Mouse (Mus musculus): Measurements from ENCODE around the gene Rps25. TPM values are rescaled to one million over a fixed set of nuclear protein-coding genes. Genes with fewer than 3 reads are reported as not detected.

The Rps25 gene
- polyA plus RNA-seq, 1 experiment from 2014 or later = 952 TPM

DNA sequence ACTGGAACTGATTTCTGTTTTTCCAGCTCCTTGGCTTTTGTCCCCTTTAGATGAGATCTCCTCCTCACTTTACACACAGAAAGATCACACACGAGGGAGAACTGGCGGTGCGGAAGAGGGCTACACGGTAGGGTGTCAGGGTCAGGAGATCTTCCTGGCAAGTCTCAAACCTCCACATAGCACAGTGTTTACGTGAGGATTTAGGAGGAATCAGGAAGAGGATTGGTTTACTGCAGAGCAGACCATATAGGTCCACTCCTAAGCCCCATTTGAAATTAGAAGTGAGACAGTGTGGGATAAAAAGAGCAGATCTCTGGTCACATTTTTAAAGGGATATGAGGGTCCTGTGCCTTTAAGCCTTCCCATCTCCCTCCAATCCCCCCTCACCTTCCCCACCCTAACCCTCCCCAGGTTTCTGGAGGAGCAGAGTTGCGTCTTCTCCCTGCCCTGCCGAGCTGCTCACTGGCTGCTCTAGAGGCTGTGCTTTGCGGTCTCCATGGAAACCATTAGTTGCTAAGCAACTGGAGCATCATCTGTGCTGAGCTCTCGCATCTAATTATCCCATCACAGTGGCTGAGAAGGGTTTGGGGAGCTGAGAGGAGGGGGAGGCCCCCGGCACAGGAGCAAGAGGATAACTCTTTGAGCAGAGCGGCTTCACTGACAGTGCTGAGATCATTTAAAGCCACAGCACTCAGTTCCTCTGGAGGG is 50.2 kb downstream of the Rps25 start:
- no peak overlapping the region for H3K4me3 ChIP-seq (replicated peaks)
- peaks cover 48% of the 10 kb centered on the region for H3K27me3 ChIP-seq
- H3K36me3 ChIP-seq (replicated peaks) = no peaks in the 10 kb centered on the region
- H3K4me1 ChIP-seq (replicated peaks) = no peaks in the 10 kb centered on the region
- no peak overlapping the region for H3K4me2 ChIP-seq
- WGBS (ENCODE audit: insufficient replicate concordance) = 26% methylated on average over 11 of the region's 11 CpGs
- ATAC-seq (ENCODE audit: insufficient read depth) = no peak
- no peak overlapping the region for H3K9ac ChIP-seq
- H3K27ac ChIP-seq (replicated peaks) = no peak overlapping the region
- H3K9me3 ChIP-seq (replicated peaks) = no peaks in the 10 kb centered on the region

Small RNA genes within 50 kb of the gene (microRNA-seq; reads per million reads assigned to microRNA genes)
- gene Mir7085 = not detected

Other genes starting within 250 kb of the Rps25 start
- 5.1 and 5.8 TPM in 2 replicates for gene Cbl, start 173.1 kb upstream of the Rps25 start, polyA plus RNA-seq (2015; fragmentation: Nextera tagmentation; extraction: Ambion mirVana)
- not detected in 2 replicates for gene Ccdc153, start 166.5 kb upstream of the Rps25 start, polyA plus RNA-seq (2015; fragmentation: Nextera tagmentation; extraction: Ambion mirVana)
- gene Pdzd3, start 155.7 kb upstream of the Rps25 start, polyA plus RNA-seq (2015; fragmentation: Nextera tagmentation; extraction: Ambion mirVana) = 0.07 TPM in 1 of 2 replicates, not detected in the other
- 4.1 and 4.2 TPM in 2 replicates for gene Nlrx1, start 138.5 kb upstream of the Rps25 start, polyA plus RNA-seq (2015; fragmentation: Nextera tagmentation; extraction: Ambion mirVana)
- gene Abcg4, start 118.5 kb upstream of the Rps25 start, polyA plus RNA-seq (2015; fragmentation: Nextera tagmentation; extraction: Ambion mirVana) = 16.4 and 18.6 TPM in 2 replicates
- 12.7 and 14.2 TPM in 2 replicates for gene Hinfp, start 101.5 kb upstream of the Rps25 start, polyA plus RNA-seq (2015; fragmentation: Nextera tagmentation; extraction: Ambion mirVana)
- gene C2cd2l, start 86.9 kb upstream of the Rps25 start, polyA plus RNA-seq (2015; fragmentation: Nextera tagmentation; extraction: Ambion mirVana) = 9.6 and 10.4 TPM in 2 replicates
- 17.9 and 18.4 TPM in 2 replicates for gene Dpagt1, start 81.1 kb upstream of the Rps25 start, polyA plus RNA-seq (2015; fragmentation: Nextera tagmentation; extraction: Ambion mirVana)
- gene H2afx, start 72.4 kb upstream of the Rps25 start, polyA plus RNA-seq (2015; fragmentation: Nextera tagmentation; extraction: Ambion mirVana) = 226 and 228 TPM in 2 replicates
- gene Hmbs, start 62.9 kb upstream of the Rps25 start, polyA plus RNA-seq (2015; fragmentation: Nextera tagmentation; extraction: Ambion mirVana) = 1,466 and 1,543 TPM in 2 replicates
- gene Vps11, start 45.5 kb upstream of the Rps25 start, polyA plus RNA-seq (2015; fragmentation: Nextera tagmentation; extraction: Ambion mirVana) = 14.6 and 15.1 TPM in 2 replicates
- 14.8 and 17.0 TPM in 2 replicates for gene Hyou1, start 27.6 kb upstream of the Rps25 start, polyA plus RNA-seq (2015; fragmentation: Nextera tagmentation; extraction: Ambion mirVana)
- gene Slc37a4, start 10.3 kb upstream of the Rps25 start, polyA plus RNA-seq (2015; fragmentation: Nextera tagmentation; extraction: Ambion mirVana) = 46.3 and 59.8 TPM in 2 replicates
- gene Trappc4, start 461 bp downstream of the Rps25 start, polyA plus RNA-seq (2015; fragmentation: Nextera tagmentation; extraction: Ambion mirVana) = 48.2 and 50.4 TPM in 2 replicates
- gene Ccdc84, start 11.4 kb downstream of the Rps25 start, polyA plus RNA-seq (2015; fragmentation: Nextera tagmentation; extraction: Ambion mirVana) = 12.6 and 13.6 TPM in 2 replicates
- gene Foxr1, start 34.0 kb downstream of the Rps25 start, polyA plus RNA-seq (2015; fragmentation: Nextera tagmentation; extraction: Ambion mirVana) = 0.06 TPM in 1 of 2 replicates, not detected in the other
- not detected in 2 replicates for gene Upk2, start 47.8 kb downstream of the Rps25 start, polyA plus RNA-seq (2015; fragmentation: Nextera tagmentation; extraction: Ambion mirVana)
- gene Bcl9l, start 75.7 kb downstream of the Rps25 start, polyA plus RNA-seq (2015; fragmentation: Nextera tagmentation; extraction: Ambion mirVana) = 1.9 and 2.3 TPM in 2 replicates
- 0.13 TPM in 1 of 2 replicates, not detected in the other for gene Cxcr5, start 154.7 kb downstream of the Rps25 start, polyA plus RNA-seq (2015; fragmentation: Nextera tagmentation; extraction: Ambion mirVana)
- gene Ddx6, start 197.8 kb downstream of the Rps25 start, polyA plus RNA-seq (2015; fragmentation: Nextera tagmentation; extraction: Ambion mirVana) = 6.1 and 6.6 TPM in 2 replicates